Mouse (Mus musculus): ENCODE data around the gene Ercc6l. TPM values are rescaled to one million over a fixed set of nuclear protein-coding genes. Genes with fewer than 3 reads are reported as not detected.

Ercc6l gene
- polyA plus RNA-seq (2012; rRNA removed), result 0.37 and 0.44 TPM in 2 replicates

DNA sequence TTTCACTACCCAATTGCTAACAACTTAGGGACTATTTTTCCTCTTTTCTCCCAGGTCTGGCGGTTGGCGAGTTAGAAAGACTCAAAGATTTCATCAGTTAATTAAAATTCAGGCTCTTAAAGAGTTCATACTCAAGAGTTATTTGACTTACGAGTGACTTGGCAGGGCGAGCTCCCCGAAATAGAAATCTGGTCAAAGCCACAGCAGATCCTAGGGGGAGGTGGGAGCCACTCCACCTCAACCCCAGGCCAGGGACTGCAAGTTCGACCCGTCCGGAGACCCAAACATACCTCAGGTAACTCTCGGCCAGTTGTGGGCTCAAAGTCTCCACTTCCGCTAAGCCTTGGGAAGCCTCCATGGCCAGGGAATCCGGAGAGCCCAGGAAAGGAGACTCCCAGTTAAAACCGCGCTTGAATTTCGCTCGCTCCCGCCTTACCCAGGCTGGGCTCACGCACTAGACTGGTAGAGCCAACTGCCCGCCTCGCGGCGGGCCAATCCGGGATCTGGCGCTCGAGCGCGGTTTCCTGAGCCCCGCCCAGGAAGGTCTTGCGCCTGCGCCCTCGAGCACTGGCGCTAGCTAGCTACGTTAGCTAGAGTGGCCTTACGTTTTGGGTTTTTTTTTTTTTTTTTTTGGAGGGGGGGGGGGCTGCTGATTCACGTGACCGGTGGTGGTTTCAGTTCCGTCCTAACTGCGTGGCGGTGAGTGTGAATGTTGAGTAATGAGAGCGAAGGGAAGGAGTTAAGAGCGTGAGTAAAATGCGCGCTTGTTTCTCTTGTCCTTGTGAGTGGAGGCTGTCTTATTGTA is at the start of gene Ercc6l:
Gene Ercc6l, minus strand, starts transcription at position 474 of the 805 bp plus-strand sequence.
- Histone ChIP-seq H3K4me1 (ENCODE audit: control insufficient read depth, insufficient read depth, low read length) (no peaks in the 10 kb centered on the region), H3K4me3 (ENCODE audit: control insufficient read depth, low read depth, low read length) (peak within 1 kb of the TSS; percentile 93), H3K27ac (ENCODE audit: control insufficient read depth, insufficient read depth, low read depth, low read length) (peak within 1 kb of the TSS; percentile 98), H3K27me3 (ENCODE audit: control insufficient read depth, insufficient read depth, low read length) (no peaks in the 10 kb centered on the region), H3K36me3 (ENCODE audit: control insufficient read depth, insufficient read depth, low read length) (no peaks in the 10 kb centered on the region)
- TF ChIP-seq POLR2A (IDR thresholded peaks at IDR 0.05; ENCODE audit: control insufficient read depth, low read depth, low read length), result peak; percentile 66
- TF ChIP-seq CTCF (IDR thresholded peaks at IDR 0.05; ENCODE audit: control insufficient read depth, insufficient read depth, insufficient replicate concordance, low read depth, low read length), result no peak

DNA sequence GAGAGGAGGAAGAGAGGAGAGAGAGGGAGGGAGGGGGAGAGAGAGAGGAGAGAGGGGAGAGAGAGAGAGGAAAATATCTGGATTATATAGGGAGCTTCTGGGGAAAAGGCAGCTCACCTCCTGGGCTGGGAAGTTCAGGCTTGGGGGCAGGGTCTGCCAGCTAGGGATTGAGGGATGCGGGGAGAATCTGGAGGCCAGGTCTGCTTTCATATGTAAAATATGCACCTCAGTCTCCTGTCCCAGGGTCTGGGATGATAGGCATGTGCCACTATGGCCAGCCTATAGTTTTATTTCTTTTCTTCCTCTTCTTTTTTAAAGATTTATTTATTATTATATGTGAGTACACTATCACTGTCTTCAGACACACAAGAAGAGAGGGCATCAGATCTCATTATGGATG is 33.9 kb upstream of the Ercc6l start:
- Histone ChIP-seq H3K27ac (ENCODE audit: control insufficient read depth, insufficient read depth, low read depth, low read length) (no peak overlapping the region), H3K4me1 (ENCODE audit: control insufficient read depth, insufficient read depth, low read length) (peaks cover 3% of the 10 kb centered on the region), H3K4me3 (ENCODE audit: control insufficient read depth, low read depth, low read length) (no peak overlapping the region), H3K36me3 (ENCODE audit: control insufficient read depth, insufficient read depth, low read length) (no peaks in the 10 kb centered on the region), H3K27me3 (ENCODE audit: control insufficient read depth, insufficient read depth, low read length) (no peaks in the 10 kb centered on the region)
- no peak for TF ChIP-seq CTCF (IDR thresholded peaks at IDR 0.05; ENCODE audit: control insufficient read depth, insufficient read depth, insufficient replicate concordance, low read depth, low read length)
- TF ChIP-seq POLR2A (IDR thresholded peaks at IDR 0.05; ENCODE audit: control insufficient read depth, low read depth, low read length), result no peak

DNA sequence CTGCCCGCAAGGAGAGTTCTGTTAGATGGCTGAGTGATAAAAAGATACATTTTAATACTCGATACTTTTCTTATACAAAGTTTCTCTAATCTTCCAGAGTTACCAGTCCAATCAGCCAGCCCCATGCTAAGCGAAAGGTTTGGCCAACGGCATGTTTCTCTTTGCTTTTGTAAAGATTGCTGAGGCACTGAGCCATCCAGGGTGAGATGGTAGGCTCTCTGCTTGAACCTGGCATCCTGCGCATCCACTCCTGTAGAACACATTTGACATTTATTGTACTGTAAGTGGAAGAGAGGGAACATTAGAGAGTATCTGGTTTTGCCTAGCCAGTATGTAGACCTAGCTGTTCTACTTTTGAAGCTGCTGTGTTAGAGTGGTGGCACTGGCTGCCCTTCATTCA is 32.7 kb upstream of the Ercc6l start:
- Histone ChIP-seq H3K36me3 (ENCODE audit: control insufficient read depth, insufficient read depth, low read length) (no peaks in the 10 kb centered on the region), H3K27me3 (ENCODE audit: control insufficient read depth, insufficient read depth, low read length) (no peaks in the 10 kb centered on the region), H3K4me3 (ENCODE audit: control insufficient read depth, low read depth, low read length) (no peak overlapping the region; the same call in 1 of the 2 replicates), H3K4me1 (ENCODE audit: control insufficient read depth, insufficient read depth, low read length) (peaks cover 3% of the 10 kb centered on the region), H3K27ac (ENCODE audit: control insufficient read depth, insufficient read depth, low read depth, low read length) (no peak overlapping the region)
- TF ChIP-seq CTCF (IDR thresholded peaks at IDR 0.05; ENCODE audit: control insufficient read depth, insufficient read depth, insufficient replicate concordance, low read depth, low read length) (no peak), POLR2A (IDR thresholded peaks at IDR 0.05; ENCODE audit: control insufficient read depth, low read depth, low read length) (no peak)

DNA sequence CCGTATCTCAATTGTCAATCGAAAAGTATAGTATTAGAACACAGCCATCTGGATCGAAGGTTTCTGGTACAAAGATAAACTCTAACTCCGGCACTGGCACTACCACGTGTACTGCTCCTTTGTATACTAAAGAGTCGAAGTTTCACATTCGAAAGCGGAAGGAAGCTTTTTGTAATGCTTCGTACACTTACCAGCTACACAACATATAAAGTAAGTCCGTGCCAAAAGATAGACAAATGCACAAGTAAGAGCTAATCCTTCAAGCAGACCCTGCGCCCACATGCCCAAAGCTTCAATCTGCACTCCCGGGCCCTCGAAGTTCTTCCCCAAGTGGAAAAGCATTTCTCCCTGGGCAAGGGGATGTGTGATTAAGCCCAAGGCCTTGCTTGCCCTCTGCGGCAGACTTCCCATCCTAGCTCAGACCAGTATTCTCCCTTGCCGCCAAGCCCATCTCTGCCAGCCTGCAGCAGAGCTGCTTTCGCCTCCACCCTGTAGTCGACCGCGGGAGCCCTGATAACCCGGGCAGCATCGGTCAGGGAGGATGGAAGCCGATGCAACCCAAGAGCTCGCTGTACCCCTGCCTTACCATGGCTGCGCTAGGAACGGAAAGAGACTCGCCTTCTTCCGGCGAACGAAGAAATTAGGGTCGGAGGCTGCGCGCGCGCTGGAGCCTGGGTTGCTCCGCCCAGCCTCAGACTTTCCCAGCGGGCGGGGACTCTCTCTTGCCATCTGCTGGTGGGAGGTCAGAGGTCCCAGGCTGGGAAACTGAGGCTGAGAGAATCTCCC is 32.0 kb upstream of the Ercc6l start, which contains the start of gene Rps4x:
Gene Rps4x, minus strand, starts transcription at position 683 of the 786 bp plus-strand sequence.
- Histone ChIP-seq H3K4me1 (ENCODE audit: control insufficient read depth, insufficient read depth, low read length) (peaks cover 3% of the 10 kb centered on the region), H3K27ac (ENCODE audit: control insufficient read depth, insufficient read depth, low read depth, low read length) (0 out of 2 replicates have a peak within 1 kb of the TSS, but pooled peaks have one; percentile 7), H3K36me3 (ENCODE audit: control insufficient read depth, insufficient read depth, low read length) (no peaks in the 10 kb centered on the region), H3K27me3 (ENCODE audit: control insufficient read depth, insufficient read depth, low read length) (no peaks in the 10 kb centered on the region), H3K4me3 (ENCODE audit: control insufficient read depth, low read depth, low read length) (peak within 1 kb of the TSS; percentile 79)
- TF ChIP-seq POLR2A (IDR thresholded peaks at IDR 0.05; ENCODE audit: control insufficient read depth, low read depth, low read length) (peak; percentile 35; the same call in 1 of the 2 replicates), CTCF (IDR thresholded peaks at IDR 0.05; ENCODE audit: control insufficient read depth, insufficient read depth, insufficient replicate concordance, low read depth, low read length) (no peak)

DNA sequence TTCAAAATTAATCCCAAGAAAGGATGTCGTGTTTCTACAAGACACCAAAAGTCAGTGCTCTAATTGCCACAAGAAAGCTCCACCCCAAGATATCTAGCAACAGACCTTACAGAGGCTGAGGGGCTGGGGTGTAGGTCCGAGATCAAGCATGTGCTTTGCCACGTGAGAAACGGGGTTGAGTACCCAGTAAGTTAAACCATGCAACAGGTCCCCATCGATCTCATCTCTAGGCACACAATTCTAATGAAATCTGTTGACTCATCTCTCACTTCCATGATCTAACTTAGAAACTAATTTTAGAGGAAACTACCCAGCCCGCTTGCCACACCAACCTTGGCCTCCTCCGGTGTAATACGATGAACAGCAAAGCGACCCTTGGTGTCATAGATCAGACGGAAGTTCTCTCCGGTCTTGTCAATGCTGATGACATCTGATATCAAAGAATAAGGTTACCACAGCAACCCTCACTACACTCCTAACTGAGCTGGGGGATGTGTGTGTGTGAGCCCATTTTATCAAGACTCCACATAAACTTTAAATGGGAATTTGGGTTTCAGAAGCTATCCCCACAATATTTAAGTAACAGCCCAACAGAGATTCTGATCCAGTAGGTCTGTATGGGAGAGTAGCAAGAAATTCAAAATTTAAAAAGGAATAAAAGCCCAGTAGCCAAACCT is 30.3 kb upstream of the Ercc6l start:
- Histone ChIP-seq H3K27me3 (ENCODE audit: control insufficient read depth, insufficient read depth, low read length) (no peaks in the 10 kb centered on the region), H3K4me3 (ENCODE audit: control insufficient read depth, low read depth, low read length) (no peak overlapping the region), H3K36me3 (ENCODE audit: control insufficient read depth, insufficient read depth, low read length) (no peaks in the 10 kb centered on the region), H3K27ac (ENCODE audit: control insufficient read depth, insufficient read depth, low read depth, low read length) (no peak overlapping the region), H3K4me1 (ENCODE audit: control insufficient read depth, insufficient read depth, low read length) (peaks cover 3% of the 10 kb centered on the region)
- TF ChIP-seq POLR2A (IDR thresholded peaks at IDR 0.05; ENCODE audit: control insufficient read depth, low read depth, low read length) (no peak), CTCF (IDR thresholded peaks at IDR 0.05; ENCODE audit: control insufficient read depth, insufficient read depth, insufficient replicate concordance, low read depth, low read length) (no peak)

DNA sequence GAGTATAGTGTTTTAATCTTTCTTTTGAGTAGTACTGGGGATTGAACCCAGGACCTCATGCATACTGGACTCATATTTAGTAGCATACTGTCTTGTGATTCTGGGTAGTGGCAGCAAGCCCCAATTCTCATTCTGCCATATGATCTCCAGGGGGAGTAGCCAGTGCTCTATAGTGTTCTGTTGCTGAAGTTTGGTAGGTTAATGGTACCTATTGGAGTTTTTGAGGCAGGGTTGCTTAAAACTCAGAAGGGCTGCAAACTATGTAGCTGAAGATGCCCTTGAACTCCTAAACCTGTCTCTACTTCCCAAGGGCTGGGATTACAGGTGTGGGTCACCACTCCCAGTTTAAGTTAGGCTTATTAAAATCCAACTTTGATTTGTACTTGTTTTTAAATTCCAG is 25.7 kb upstream of the Ercc6l start:
- TF ChIP-seq POLR2A (IDR thresholded peaks at IDR 0.05; ENCODE audit: control insufficient read depth, low read depth, low read length) (no peak), CTCF (IDR thresholded peaks at IDR 0.05; ENCODE audit: control insufficient read depth, insufficient read depth, insufficient replicate concordance, low read depth, low read length) (no peak)
- Histone ChIP-seq H3K36me3 (ENCODE audit: control insufficient read depth, insufficient read depth, low read length) (no peaks in the 10 kb centered on the region), H3K27ac (ENCODE audit: control insufficient read depth, insufficient read depth, low read depth, low read length) (no peak overlapping the region), H3K4me1 (ENCODE audit: control insufficient read depth, insufficient read depth, low read length) (no peaks in the 10 kb centered on the region), H3K27me3 (ENCODE audit: control insufficient read depth, insufficient read depth, low read length) (no peaks in the 10 kb centered on the region), H3K4me3 (ENCODE audit: control insufficient read depth, low read depth, low read length) (no peak overlapping the region)
